Mouse (Mus musculus): ENCODE results near the gene Vmn1r132. TPM values are rescaled to one million over a fixed set of nuclear protein-coding genes. Genes with fewer than 3 reads are reported as not detected.
"Not testable (repeated sequence)": the region's sequence is repeated elsewhere in the genome, so short reads cannot be mapped to it uniquely, and the experiment has no call there.

Gene Vmn1r132
- not detected in 2 replicates for polyA plus RNA-seq (2015; fragmentation: Nextera tagmentation; extraction: Ambion mirVana)

DNA sequence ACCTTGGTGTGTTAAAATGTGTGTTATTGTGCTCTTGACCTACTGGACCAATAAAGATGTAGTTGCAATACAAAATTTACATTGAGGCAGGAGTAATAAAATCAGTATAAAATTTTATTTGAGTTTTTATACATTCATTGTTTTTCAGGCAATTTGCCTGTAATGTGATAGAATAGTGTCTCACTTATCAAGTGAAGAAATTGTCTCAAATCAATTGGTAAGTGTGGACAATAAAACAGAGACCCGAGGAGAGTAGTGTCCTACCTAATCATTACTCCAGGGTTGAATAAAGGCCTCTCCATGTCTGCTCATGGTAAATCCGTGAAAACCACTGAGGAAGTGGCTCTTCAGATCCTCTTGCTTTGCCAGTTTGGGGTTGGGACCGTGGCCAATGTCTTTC, at the start of gene Vmn1r132:
Vmn1r132 (plus strand) TSS at position 301 of the 400 bp plus-strand sequence.
- not testable (repeated sequence) for H3K27ac ChIP-seq (replicated peaks); DNase-seq (ENCODE audit: low spot score); H3K4me3 ChIP-seq (ENCODE audit: low read depth, low read length); H3K4me1 ChIP-seq (replicated peaks; ENCODE audit: control insufficient read depth, insufficient read depth); H3K27me3 ChIP-seq (ENCODE audit: control insufficient read depth, insufficient read depth, low read length); H3K9ac ChIP-seq (ENCODE audit: low read length); ATAC-seq (ENCODE audit: low FRiP score, low TSS enrichment); H3K4me2 ChIP-seq (replicated peaks; ENCODE audit: low read depth); H3K9me3 ChIP-seq (ENCODE audit: control insufficient read depth, low read length); H3K36me3 ChIP-seq (ENCODE audit: control insufficient read depth, insufficient read depth, low read length)
- no CpG with 5 or more reads among the region's 3 CpGs for WGBS

Other genes with a start within 250 kb of the Vmn1r132 start
- not detected in 2 replicates for gene Gm6882, start 181.3 kb upstream of the Vmn1r132 start, polyA plus RNA-seq (2015; fragmentation: Nextera tagmentation; extraction: Ambion mirVana)
- not detected in 2 replicates for gene Vmn1r130, start 102.3 kb upstream of the Vmn1r132 start, polyA plus RNA-seq (2015; fragmentation: Nextera tagmentation; extraction: Ambion mirVana)
- not detected in 2 replicates for gene Vmn1r131, start 68.0 kb upstream of the Vmn1r132 start, polyA plus RNA-seq (2015; fragmentation: Nextera tagmentation; extraction: Ambion mirVana)
- not detected in 2 replicates for gene Gm4175, start 147.4 kb downstream of the Vmn1r132 start, polyA plus RNA-seq (2015; fragmentation: Nextera tagmentation; extraction: Ambion mirVana)
- gene Gm4177, start 182.6 kb downstream of the Vmn1r132 start, polyA plus RNA-seq (2015; fragmentation: Nextera tagmentation; extraction: Ambion mirVana), result not detected in 2 replicates
- gene Vmn1r135, start 218.3 kb downstream of the Vmn1r132 start, polyA plus RNA-seq (2015; fragmentation: Nextera tagmentation; extraction: Ambion mirVana), result not detected in 2 replicates
- not detected in 2 replicates for gene Gm5725, start 230.2 kb downstream of the Vmn1r132 start, polyA plus RNA-seq (2015; fragmentation: Nextera tagmentation; extraction: Ambion mirVana)